Mouse (Mus musculus) spleen, embryonic (tissue): ENCODE data around the gene Cdc6.

Experiments used
- CTCF ChIA-PET: fragments of 350-600 bp; sonication (Branson Sonifier 250); formaldehyde crosslinking; loops from one replicate; lab custom pipeline; 2022; lab: Charles Lee

The Cdc6 gene

DNA sequence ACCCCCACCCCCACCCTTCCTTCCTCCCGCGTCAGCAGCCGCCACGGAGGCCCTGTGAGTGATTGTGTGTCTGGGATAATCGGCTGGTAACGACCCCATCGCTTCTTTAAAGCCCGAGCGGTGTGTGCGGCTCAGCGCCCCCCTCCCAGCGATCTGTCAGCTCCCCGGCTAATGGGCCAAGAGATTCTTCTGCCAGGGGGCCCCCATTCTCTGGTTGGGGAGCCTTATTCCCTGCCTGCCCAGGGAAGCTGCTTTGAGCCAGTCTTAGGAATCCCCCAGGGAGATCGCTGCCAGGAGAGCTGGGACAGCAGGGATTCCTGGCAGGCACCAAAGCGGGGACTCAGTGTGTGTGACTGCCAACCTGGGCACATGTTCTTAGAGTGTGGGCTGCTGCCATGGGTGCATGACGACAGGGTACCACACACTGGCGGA, 61.9 kb downstream of the Cdc6 start:
- CTCF ChIA-PET, result interaction anchor here (0.7 to 1.0 kb wide), 3 partner anchors 16 to 53 kb away, joined by 4 to 7 read pairs (median 6); no protein-coding TSS in a partner anchor

GRCm38 (mm10) chr11:98970191-98970925, 62.8 kb downstream of the Cdc6 start:
- CTCF ChIA-PET, result interaction anchor here (0.6 to 1.0 kb wide), 4 partner anchors 15 to 54 kb away, joined by 3 to 8 read pairs (median 4); no protein-coding TSS in a partner anchor

- CTCF ChIA-PET, result interaction anchor here (0.5 to 1.9 kb wide), 8 partner anchors 7 to 524 kb away, joined by 3 to 15 read pairs (median 4); no protein-coding TSS in a partner anchor
These were observed 63.9 kb downstream of the Cdc6 start for GRCm38 (mm10) chr11:98971316-98972031.

GRCm38 (mm10) chr11:98972215-98972614, 64.6 kb downstream of the Cdc6 start:
- CTCF ChIA-PET, result interaction anchor here (0.5 to 1.9 kb wide), 11 partner anchors 8 to 524 kb away, joined by 3 to 15 read pairs (median 5); no protein-coding TSS in a partner anchor

- CTCF ChIA-PET, result interaction anchor here (0.5 to 1.9 kb wide), 9 partner anchors 9 to 260 kb away, joined by 3 to 10 read pairs (median 3); no protein-coding TSS in a partner anchor
These were observed 65.3 kb downstream of the Cdc6 start for GRCm38 (mm10) chr11:98972801-98973360.
